Mouse (Mus musculus) heart, postnatal 0 days (tissue): ENCODE measurements at regions not wholly inside any gene's neighbourhood (a gene's known extent, or its start where the extent isn't known, plus 50 kb on each side); places are given as distances from the start of the nearest gene placed in this dataset.

Experiments
- CTCF ChIP-seq: IDR thresholded peaks from 2 replicates; pipeline ENCODE4 v1.5.1; 2016; ENCODE audit warnings: antibody characterized with exemption, control low read depth, low read depth
- EP300 ChIP-seq: IDR thresholded peaks from 2 replicates; pipeline ENCODE4 v1.6.1; 2016; ENCODE audit warnings: antibody characterized with exemption, low read depth

GRCm38 (mm10) chr13:5714191-5714591, 147.1 kb upstream of the Klf6 start:
- TF ChIP-seq CTCF (peak; percentile 13), EP300 (no peak)
